Mouse (Mus musculus): Measurements from ENCODE around the gene Il17rb. TPM values are rescaled to one million over a fixed set of nuclear protein-coding genes. Genes with fewer than 3 reads are reported as not detected.

Il17rb gene
- total RNA-seq, 2 experiments from 2014 or later: 1.2 to 2.4 TPM

GRCm38 (mm10) chr14:30017794-30018462, 9.2 kb upstream of the Il17rb start:
- intact Hi-C loops (cut with DNase I): no loop called here
- DNase-seq: no peak

GRCm38 (mm10) chr14:30016666-30017065, 8.0 kb upstream of the Il17rb start:
- intact Hi-C loops (cut with DNase I): no loop called here
- DNase-seq: no peak

- intact Hi-C loops (cut with DNase I): no loop called here
- DNase-seq: no peak
These were observed 6.3 kb upstream of the Il17rb start for GRCm38 (mm10) chr14:30015008-30015407.

- DNase-seq: no peak
- intact Hi-C loops (cut with DNase I): no loop called here
These were observed 5.8 kb upstream of the Il17rb start for GRCm38 (mm10) chr14:30014487-30014886.

GRCm38 (mm10) chr14:30011886-30012560, 3.3 kb upstream of the Il17rb start:
- intact Hi-C loops (cut with DNase I): no loop called here
- DNase-seq: peak; percentile 56

GRCm38 (mm10) chr14:30009864-30010560, 1.3 kb upstream of the Il17rb start:
- DNase-seq: peak; percentile 82
- intact Hi-C loops (cut with DNase I): no loop called here

GRCm38 (mm10) chr14:29999475-29999811, 9.3 kb downstream of the Il17rb start:
- intact Hi-C loops (cut with DNase I): no loop called here
- DNase-seq: no peak

- DNase-seq: no peak
- intact Hi-C loops (cut with DNase I): no loop called here
These were observed 9.8 kb downstream of the Il17rb start for GRCm38 (mm10) chr14:29998747-29999474.

- intact Hi-C loops (cut with DNase I): no loop called here
- DNase-seq: no peak
These were observed 11.4 kb downstream of the Il17rb start for GRCm38 (mm10) chr14:29997345-29997744.

- intact Hi-C loops (cut with DNase I): no loop called here
- no peak for DNase-seq
These were observed 12.5 kb downstream of the Il17rb start for GRCm38 (mm10) chr14:29996000-29996751.

- intact Hi-C loops (cut with DNase I): no loop called here
- DNase-seq: no peak
These were observed 13.7 kb downstream of the Il17rb start for GRCm38 (mm10) chr14:29994976-29995375.

- intact Hi-C loops (cut with DNase I): loop anchor here (10.0 kb wide), 1 partner anchor 496 kb away; no protein-coding TSS in a partner anchor
- DNase-seq: no peak
These were observed 20.4 kb downstream of the Il17rb start for GRCm38 (mm10) chr14:29988337-29988736.

- intact Hi-C loops (cut with DNase I): loop anchor here (10.0 kb wide), 1 partner anchor 497 kb away; no protein-coding TSS in a partner anchor
- DNase-seq: no peak
These were observed 21.0 kb downstream of the Il17rb start for GRCm38 (mm10) chr14:29987739-29988138.

- intact Hi-C loops (cut with DNase I): loop anchor here (10.0 kb wide), 1 partner anchor 498 kb away; no protein-coding TSS in a partner anchor
- no peak for DNase-seq
These were observed 21.4 kb downstream of the Il17rb start for GRCm38 (mm10) chr14:29987276-29987675.

- intact Hi-C loops (cut with DNase I): loop anchor here (10.0 kb wide), 1 partner anchor 499 kb away; no protein-coding TSS in a partner anchor
- no peak for DNase-seq
These were observed 22.6 kb downstream of the Il17rb start for GRCm38 (mm10) chr14:29986096-29986495.

- intact Hi-C loops (cut with DNase I): loop anchor here (10.0 kb wide), 1 partner anchor 504 kb away; no protein-coding TSS in a partner anchor
- peak; percentile 26 for DNase-seq
These were observed 28.1 kb downstream of the Il17rb start for GRCm38 (mm10) chr14:29980447-29981205.

GRCm38 (mm10) chr14:29978254-29979204, 30.2 kb downstream of the Il17rb start, which contains the start of gene Actr8:
Gene Actr8, plus strand, starts transcription at chr14:29978337.
- intact Hi-C loops (cut with DNase I): no loop called here

GRCm38 (mm10) chr14:29976927-29977326, 31.8 kb downstream of the Il17rb start:
- DNase-seq: no peak
- intact Hi-C loops (cut with DNase I): no loop called here

More at GRCm38 (mm10) chr14:29978254-29979204, 30.2 kb downstream of the Il17rb start, which contains the start of gene Actr8:
- peak; percentile 97 for DNase-seq
